Mouse (Mus musculus): ENCODE data around the gene Spx. TPM values are rescaled to one million over a fixed set of nuclear protein-coding genes. Genes with fewer than 3 reads are reported as not detected.

Spx gene
- total RNA-seq, 2 experiments from 2014 or later = 2.1 to 4.0 TPM

DNA sequence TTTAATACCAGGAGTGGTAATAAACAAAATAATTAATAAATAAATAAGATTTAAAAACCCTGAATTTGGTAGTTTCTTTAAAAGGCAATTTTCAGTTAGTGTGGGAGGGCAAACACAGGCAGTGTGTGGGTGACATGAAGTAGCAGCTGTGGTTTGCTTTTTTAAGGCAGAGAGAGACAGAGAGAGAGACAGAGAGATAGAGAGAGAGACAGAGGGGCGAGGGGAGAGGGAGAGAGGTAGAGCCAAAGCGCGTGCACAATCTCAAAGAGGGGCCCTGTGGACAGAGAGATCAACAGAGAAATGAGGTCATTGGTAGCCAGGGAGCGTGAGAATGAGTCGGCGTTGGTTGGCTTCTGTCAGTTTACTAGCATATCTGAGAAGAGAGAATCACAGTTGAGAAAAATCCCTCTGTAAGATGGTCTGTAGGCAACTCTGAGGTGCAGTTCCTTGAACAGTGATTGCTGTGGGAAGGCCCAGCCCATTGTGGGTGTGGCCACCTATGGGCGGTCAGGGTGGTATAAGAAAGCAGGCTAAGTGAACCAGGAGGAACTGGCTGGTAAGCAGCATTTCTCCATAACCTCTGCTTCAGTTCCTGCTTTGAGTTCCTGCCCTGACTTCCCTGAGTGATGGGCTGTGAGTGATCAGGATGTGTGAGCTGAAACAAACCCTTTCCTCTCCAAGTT, 42.2 kb downstream of the Spx start:
- no peak for DNase-seq (ENCODE audit: extremely low spot score in 1 of 2, low spot score in 2 of 2)
- H3K4me3 ChIP-seq = no peak overlapping the region
- TF ChIP-seq CTCF (IDR thresholded peaks at IDR 0.05) = no peak
- intact Hi-C loops (cut with DNase I) = no loop called here
- no peak overlapping the region for H3K27ac ChIP-seq

DNA sequence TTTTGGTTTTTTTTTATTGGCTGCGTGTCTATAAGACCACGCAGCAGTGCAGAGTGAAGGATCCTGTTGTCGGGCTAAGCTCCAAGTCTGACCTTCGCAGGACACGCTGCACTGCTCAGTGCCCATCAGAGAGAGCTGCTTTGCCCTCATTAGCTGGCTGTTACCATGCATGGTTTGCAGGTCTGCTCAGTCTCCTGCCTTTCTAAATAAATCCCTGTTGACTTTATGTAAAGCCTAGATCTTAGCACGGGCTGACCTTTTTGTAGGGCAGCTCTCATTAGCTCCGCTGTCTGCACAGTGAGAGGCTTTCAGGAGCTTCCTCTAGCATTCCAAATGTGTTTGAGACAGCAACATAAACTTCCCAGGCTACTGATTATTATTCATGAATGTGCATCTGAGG, 44.8 kb downstream of the Spx start:
- no peak for TF ChIP-seq CTCF (IDR thresholded peaks at IDR 0.05)
- H3K4me3 ChIP-seq = no peak overlapping the region
- intact Hi-C loops (cut with DNase I) = no loop called here
- DNase-seq (ENCODE audit: extremely low spot score in 1 of 2, low spot score in 2 of 2) = no peak
- H3K27ac ChIP-seq = no peak overlapping the region

- no peak for TF ChIP-seq CTCF (IDR thresholded peaks at IDR 0.05)
- DNase-seq (ENCODE audit: extremely low spot score in 1 of 2, low spot score in 2 of 2) = no peak
- intact Hi-C loops (cut with DNase I) = no loop called here
- H3K27ac ChIP-seq = no peak overlapping the region
- H3K4me3 ChIP-seq = no peak overlapping the region
Observed at GRCm38 (mm10) chr6:142459017-142459678, 45.9 kb downstream of the Spx start.

DNA sequence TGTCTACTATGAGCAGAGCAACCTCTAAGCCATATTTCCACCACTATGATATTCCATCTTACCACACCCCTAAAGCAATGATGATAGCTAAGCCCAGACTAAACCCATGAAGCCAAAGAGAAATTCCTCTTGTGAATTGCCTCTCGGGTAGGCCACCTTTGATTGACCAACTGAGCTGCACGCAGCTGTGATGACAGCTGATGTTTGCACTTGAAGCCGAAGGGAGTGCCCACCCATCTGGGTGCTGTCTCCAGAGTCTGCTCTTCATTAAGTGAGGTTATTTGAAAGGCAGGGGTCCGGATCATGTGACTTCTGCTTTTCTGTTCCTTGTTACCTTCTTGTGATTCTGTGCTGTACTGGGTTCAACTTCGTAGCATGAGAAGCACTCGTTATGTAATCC, 49.0 kb downstream of the Spx start:
- TF ChIP-seq CTCF (IDR thresholded peaks at IDR 0.05) = no peak
- no peak overlapping the region for H3K4me3 ChIP-seq
- no peak for DNase-seq (ENCODE audit: extremely low spot score in 1 of 2, low spot score in 2 of 2)
- intact Hi-C loops (cut with DNase I) = no loop called here
- no peak overlapping the region for H3K27ac ChIP-seq

Other genes with a start within 250 kb of the Spx start
- under 1 TPM in 1 of 2 experiments, not detected in 1; 0.89 TPM for gene Slco1a6, start 204.9 kb upstream of the Spx start, total RNA-seq (2021)
- not detected for gene Iapp, start 115.0 kb upstream of the Spx start, total RNA-seq (2021)
- not detected for gene Slco1a5, start 90.5 kb upstream of the Spx start, total RNA-seq (2021)
- gene Pyroxd1, start 67.8 kb upstream of the Spx start, total RNA-seq (2021) = 10 to 100 TPM; 14.9 to 16.0 TPM
- 10 to 100 TPM; 21.9 to 24.5 TPM for gene Recql, start 26.4 kb upstream of the Spx start, total RNA-seq (2021)
- 10 to 100 TPM; 34.5 to 37.3 TPM for gene Golt1b, start 26.2 kb upstream of the Spx start, total RNA-seq (2021)
- not detected for gene Gys2, start 59.7 kb downstream of the Spx start, total RNA-seq (2021)
- 100 to 1,000 TPM; 818 to 835 TPM for gene Ldhb, start 94.5 kb downstream of the Spx start, total RNA-seq (2021)
- 1 to 10 TPM; 1.9 to 2.4 TPM for gene Kcnj8, start 158.2 kb downstream of the Spx start, total RNA-seq (2021)